Mouse (Mus musculus): Measurements from ENCODE around the gene Bsn. TPM values are rescaled to one million over a fixed set of nuclear protein-coding genes. Genes with fewer than 3 reads are reported as not detected.

The Bsn gene
- total RNA-seq, 2 experiments from 2014 or later: 261 to 275 TPM

DNA sequence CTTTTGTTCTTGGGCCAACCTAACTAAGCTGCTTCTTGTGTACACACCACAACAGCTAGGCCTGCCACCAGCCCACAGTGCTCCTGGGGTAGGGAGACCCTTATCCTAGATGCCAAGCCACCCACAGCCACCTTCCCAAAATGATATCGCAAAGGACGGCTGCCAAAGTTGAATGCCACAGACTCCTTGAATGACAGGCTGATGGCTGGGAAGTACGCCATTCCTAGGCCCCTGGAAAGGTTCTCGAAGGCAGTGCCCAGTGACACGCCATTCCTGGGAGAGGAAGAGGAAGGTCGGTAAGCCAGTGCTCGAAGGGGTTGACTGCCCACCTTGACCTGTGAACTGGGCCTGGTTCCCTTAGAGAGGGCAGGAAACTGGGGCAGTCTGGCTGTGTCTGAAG lies 120.7 kb downstream of the Bsn start:
- intact Hi-C loops (cut with DNase I): loop anchor here (5.0 kb wide), 1 partner anchor 107 kb away; no protein-coding TSS in a partner anchor
- DNase-seq (ENCODE audit: low spot score in 2 of 2): no peak

DNA sequence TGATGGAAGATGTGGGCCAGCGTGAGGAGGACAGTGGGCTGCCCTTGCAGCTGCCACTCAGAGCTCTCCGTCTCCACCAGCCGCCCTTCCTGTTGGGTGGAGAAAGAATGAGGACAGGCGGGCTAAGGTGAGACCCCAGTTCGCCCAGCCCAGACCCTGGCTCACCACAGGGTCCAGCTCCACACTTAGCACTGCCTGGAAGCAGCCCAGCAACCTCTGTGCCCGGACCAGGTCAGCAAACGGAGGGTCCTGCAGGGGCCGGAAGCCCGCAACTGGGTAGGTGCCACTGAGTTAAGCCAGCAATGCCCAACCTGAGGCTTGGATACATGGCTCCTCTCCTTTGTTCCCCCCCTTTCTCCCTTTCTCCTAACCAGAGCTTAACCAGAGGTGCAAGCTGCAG lies 121.2 kb downstream of the Bsn start:
- no peak for DNase-seq (ENCODE audit: low spot score in 2 of 2)
- intact Hi-C loops (cut with DNase I): loop anchor here (5.0 kb wide), 1 partner anchor 107 kb away; no protein-coding TSS in a partner anchor

DNA sequence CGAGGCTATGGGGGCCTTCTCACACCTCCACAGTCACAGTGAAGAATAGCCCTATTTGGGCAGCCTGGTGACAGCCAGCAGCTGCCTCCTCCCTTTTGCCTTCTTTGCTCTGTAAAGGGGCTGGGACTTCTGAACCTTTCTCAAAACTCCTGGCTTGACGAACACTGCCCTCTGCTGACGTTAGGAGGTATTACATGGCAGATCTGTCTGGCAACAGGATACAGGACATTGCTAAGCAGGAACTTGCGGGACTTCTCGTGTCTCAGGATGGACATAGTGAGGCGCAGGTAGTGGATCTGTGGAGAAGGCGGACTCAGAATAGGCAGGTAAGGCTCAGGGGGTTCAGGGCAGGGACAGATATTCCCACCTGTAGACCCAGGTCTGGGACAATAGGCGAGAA lies 122.3 kb downstream of the Bsn start:
- intact Hi-C loops (cut with DNase I): loop anchor here (1.0 to 5.0 kb wide), 2 partner anchors 106 to 164 kb away; no protein-coding TSS in a partner anchor
- DNase-seq (ENCODE audit: low spot score in 2 of 2): peak; percentile 79 to 87

DNA sequence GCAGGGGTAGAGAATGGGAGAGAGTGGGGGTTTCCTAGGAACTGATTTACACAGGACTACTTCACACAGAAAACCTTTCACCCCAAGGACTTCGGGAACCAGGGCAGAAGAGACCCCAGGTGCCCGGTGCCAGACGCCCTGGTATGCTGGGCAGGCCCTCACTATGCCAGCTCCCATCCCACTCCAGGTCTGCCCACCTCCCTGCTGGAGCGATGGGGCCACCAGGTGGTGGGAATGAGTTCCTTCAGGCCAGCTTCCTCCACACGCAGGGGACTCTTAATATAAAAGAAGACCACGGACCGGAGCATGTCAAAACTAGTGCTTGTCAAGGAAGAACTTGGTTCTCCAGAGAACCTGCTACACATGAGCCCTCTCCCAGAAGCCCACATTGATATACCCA lies 123.0 kb downstream of the Bsn start:
- DNase-seq (ENCODE audit: low spot score in 2 of 2): no peak
- intact Hi-C loops (cut with DNase I): loop anchor here (5.0 kb wide), 1 partner anchor 105 kb away; no protein-coding TSS in a partner anchor

DNA sequence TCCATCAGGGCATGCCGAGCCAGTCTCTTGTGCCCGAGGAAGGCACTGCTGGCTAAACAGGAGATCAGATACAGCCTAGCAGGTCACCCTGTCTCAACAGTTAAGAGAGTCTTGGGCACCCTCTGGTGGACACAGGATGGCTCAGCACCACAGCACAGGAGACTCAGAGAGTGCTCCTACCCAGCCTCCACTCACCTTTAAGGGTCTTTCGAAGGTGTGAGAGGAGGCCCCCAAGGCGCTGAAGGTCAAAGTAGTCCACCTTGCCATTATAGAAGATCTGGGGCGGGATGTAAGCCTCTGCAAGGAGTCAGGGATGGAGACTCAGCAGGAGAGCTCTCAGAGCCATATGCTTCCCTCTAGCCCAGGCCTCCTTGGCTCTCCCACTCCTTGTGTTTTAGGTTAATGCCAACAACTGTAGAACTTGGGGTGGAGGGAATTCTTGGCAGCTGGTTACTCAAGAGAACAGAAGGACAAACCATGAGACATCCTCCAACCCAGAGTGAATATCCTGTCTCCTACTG lies 124.6 kb downstream of the Bsn start:
- intact Hi-C loops (cut with DNase I): loop anchor here (5.0 kb wide), 1 partner anchor 103 kb away; no protein-coding TSS in a partner anchor
- DNase-seq (ENCODE audit: low spot score in 2 of 2): peak; percentile 77 to 81

DNA sequence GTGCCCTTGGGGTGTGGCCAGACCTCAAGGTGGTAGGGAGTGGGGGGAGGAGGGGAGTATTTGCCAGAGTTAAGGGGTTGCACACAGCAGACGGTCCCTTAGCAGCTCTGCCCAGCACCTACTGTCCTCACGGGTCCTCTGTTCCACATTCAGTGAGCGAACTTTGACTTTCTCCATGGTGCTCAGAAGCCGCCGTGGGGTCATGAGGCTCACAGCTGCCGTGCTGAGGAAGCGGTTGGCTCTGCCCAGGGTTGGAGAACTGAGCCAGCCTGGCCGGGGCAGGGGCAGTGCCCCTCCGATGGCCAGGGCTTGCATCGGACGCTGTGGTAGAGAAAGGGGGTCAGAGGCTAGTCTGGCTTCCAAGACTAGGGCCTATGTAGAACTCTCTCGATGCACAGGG lies 126.8 kb downstream of the Bsn start:
- no peak for DNase-seq (ENCODE audit: low spot score in 2 of 2)
- intact Hi-C loops (cut with DNase I): no loop called here

DNA sequence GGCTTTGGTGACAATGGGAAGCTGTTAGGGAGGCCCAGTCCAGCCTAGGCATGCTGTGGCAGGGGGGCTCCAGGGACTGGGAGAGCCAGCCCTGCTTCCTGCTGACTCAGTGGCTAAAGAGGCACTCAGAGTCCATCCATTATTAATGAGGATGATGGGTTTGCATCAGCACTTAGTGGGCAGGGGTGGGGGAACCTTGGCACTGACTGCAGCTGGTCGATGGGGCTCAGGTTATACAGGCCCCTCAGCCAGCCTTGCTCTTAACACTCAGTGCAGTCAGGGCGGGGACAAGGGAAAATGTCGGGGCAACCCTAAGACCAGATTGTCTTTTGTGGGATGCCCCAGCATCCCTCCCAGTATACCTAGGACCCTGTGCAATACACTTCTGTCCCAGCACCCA lies 128.0 kb downstream of the Bsn start:
- intact Hi-C loops (cut with DNase I): no loop called here

GRCm38 (mm10) chr9:108058291-108058690 lies 131.9 kb downstream of the Bsn start:
- no peak for DNase-seq (ENCODE audit: low spot score in 2 of 2)
- intact Hi-C loops (cut with DNase I): no loop called here

More for the DNA sequence above, 128.0 kb downstream of the Bsn start:
- no peak for DNase-seq (ENCODE audit: low spot score in 2 of 2)

- no peak for DNase-seq (ENCODE audit: low spot score in 2 of 2)
- intact Hi-C loops (cut with DNase I): no loop called here
Observed at GRCm38 (mm10) chr9:108057262-108057562, 133.0 kb downstream of the Bsn start.

DNA sequence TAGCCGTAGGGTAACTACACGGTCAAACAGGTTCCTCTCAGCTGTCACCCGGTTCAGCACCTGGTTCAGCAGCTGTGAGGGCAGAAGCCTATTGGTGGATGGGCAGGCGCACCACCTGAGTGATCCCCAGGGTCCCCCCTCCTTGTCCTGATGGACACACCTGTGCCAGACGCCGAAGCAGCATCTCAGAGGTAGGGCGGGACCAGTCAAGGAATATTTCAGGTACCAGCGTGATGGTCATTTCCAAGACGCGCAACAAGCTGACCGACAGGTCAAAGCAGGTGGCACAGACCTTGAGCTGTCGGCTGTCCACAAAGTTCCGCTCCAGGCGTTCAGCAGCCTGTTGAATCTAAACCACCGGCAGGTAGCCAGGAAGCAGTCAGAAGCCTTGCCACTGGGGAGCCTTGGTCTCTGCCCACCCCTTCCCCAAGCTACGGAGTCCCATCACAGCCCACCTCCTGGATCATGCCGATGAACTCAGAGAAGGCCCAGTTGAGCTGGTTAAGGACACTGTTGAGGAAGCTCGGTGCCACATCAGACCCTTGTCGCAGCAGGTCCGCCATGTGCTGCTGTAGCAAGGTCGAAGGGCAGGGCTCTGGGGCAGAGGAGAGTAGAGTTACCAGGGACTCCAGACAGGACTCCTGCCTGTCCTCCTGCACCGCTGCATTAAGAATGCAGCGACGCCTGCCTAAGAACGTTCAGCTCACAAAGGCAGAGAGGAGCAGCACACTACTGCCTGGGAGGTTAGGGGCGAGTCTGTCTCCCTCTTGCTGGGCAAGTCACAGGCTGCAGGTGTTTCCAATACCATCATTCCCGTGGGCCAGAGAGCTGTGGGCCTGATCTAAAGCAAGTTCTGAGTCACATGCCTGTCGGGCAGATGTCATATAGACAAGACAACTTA lies 133.6 kb downstream of the Bsn start:
- DNase-seq (ENCODE audit: low spot score in 2 of 2): no peak
- intact Hi-C loops (cut with DNase I): no loop called here

DNA sequence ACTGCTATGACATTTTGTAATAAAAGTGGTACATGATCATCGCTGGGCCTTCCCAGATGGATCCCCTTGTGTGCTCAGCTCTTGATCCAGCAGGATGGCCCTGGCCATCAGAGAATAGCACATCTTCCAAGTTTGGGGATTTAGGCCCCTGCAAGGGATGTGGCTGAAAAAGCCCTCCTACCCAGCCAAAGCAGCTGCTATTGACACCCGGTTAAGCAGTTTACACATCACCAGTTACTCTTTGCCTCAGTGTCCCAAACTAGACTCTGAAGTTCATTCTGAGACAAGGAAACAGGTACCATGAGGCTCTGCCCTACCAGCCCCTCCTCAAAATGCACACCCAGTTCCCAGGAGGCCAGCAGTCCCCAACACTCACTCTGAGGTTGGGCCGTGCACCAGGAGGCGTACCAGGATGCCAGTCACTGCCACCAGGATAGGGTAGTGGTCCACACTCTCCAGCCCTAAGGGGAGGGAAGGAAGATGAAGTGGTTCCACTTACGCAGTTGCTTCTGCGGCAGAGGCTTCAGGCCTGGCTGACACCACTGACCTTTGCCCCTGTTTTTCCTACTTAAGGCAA lies 134.4 kb downstream of the Bsn start:
- DNase-seq (ENCODE audit: low spot score in 2 of 2): no peak
- intact Hi-C loops (cut with DNase I): no loop called here

DNA sequence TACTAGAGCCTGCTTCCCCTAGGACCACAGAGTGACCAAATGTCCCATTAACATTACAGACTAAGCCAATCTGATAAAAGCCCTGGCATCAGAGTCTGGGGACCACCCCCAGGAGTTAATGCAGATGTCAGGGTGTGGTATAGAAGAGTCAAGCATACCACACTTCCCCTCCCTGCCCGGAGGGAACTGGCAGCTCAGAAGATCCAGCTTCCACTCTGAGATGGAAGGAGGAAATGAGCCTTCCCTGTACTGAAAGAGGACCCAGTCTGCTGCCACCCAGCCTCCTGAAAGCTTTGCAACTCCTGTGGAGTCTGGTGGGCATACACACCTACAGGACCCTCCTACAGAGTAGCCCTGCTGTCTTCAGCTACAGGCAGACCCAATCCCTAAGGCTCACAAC lies 135.1 kb downstream of the Bsn start:
- no peak for DNase-seq (ENCODE audit: low spot score in 2 of 2)
- intact Hi-C loops (cut with DNase I): no loop called here

DNA sequence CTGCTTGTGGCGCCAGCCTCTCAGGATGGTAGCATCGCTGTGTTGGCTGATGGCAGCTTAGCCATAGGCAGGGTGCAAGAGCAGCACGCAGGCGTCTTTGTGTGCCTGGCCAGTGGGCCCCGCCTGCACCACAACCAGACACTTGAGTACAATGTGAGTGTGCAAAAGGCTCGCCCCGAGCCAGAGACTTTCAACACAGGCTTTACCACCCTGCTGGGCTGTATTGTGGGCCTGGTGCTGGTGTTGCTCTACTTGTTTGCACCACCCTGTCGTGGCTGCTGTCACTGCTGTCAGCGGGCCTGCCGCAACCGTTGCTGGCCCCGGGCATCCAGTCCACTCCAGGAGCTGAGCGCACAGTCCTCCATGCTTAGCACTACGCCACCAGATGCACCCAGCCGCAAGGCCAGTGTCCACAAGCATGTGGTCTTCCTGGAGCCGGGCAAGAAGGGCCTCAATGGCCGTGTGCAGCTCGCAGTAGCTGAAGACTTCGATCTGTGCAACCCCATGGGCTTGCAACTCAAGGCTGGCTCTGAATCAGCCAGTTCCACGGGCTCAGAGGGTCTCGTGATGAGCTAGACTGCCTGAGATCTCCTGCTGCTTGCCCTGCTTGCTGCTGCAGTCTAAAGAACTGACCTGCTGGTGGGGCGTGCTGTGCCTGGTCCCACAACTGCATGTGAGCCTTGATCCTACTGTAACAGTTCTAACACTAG lies 135.7 kb downstream of the Bsn start:
- intact Hi-C loops (cut with DNase I): loop anchor here (5.0 kb wide), 2 partner anchors 92 to 152 kb away; no protein-coding TSS in a partner anchor
- no peak for DNase-seq (ENCODE audit: low spot score in 2 of 2)

DNA sequence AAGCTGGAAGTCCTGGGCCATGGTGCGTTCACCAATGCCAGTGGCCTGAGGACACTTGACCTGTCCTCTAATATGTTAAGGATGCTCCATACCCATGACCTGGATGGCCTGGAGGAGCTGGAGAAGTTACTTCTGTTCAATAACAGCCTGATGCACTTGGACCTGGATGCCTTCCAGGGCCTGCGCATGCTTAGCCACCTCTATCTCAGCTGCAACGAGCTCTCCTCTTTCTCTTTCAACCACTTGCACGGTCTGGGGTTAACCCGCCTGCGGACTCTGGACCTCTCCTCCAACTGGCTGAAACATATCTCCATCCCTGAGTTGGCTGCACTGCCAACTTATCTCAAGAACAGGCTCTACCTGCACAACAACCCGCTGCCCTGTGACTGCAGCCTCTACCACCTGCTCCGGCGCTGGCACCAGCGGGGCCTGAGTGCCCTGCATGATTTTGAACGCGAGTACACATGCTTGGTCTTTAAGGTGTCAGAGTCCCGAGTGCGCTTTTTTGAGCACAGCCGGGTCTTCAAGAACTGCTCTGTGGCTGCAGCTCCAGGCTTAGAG lies 136.4 kb downstream of the Bsn start:
- no peak for DNase-seq (ENCODE audit: low spot score in 2 of 2)
- intact Hi-C loops (cut with DNase I): loop anchor here (5.0 kb wide), 2 partner anchors 91 to 151 kb away; no protein-coding TSS in a partner anchor

GRCm38 (mm10) chr9:108052885-108053664 lies 137.1 kb downstream of the Bsn start, which contains the start of gene Amigo3:
TSS of gene Amigo3 (plus strand) at chr9:108053159.
- intact Hi-C loops (cut with DNase I): loop anchor here (5.0 kb wide), 2 partner anchors 91 to 151 kb away; no protein-coding TSS in a partner anchor

GRCm38 (mm10) chr9:108052411-108052810 lies 137.8 kb downstream of the Bsn start:
- DNase-seq (ENCODE audit: low spot score in 2 of 2): no peak
- intact Hi-C loops (cut with DNase I): loop anchor here (5.0 kb wide), 2 partner anchors 90 to 150 kb away; no protein-coding TSS in a partner anchor

More at GRCm38 (mm10) chr9:108052885-108053664, 137.1 kb downstream of the Bsn start, which contains the start of gene Amigo3:
- DNase-seq (ENCODE audit: low spot score in 2 of 2): peak; percentile 98 to 99

- intact Hi-C loops (cut with DNase I): loop anchor here (5.0 kb wide), 2 partner anchors 90 to 150 kb away; no protein-coding TSS in a partner anchor
- no peak for DNase-seq (ENCODE audit: low spot score in 2 of 2)
Observed at GRCm38 (mm10) chr9:108051931-108052220, 138.3 kb downstream of the Bsn start.

DNA sequence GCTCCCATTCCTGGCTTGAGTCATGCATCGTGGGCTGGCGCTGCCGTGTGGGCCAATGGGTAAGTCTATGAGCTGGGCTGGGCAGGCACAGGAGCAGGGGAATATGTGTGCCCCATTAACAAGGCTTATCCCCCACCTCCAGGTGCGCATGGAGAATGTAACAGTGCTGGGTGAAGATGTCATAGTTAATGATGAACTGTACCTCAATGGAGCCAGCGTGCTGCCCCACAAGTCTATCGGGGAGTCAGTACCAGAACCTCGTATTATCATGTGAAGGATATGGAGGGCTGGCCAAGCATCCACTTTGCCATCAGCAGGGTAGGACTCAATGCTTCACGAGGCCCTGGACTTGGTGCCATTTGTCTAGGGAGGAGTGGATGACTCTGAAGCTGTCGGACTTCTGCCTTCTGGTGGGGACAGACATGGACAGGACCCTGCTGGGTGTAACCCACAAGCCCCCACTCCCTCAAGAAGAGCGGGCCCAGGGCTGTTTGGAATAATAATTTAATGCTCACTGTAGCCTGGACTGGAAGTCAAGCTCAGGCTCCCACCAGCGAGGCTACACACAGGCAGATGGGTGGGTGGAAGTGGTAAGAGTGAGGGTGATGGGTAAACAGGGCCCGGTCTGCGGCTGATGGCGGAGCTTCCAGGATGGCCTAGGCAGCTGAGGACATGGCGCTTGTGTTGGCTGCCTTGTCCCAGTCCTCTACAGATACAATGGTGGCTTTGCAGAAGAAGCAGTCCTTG lies 138.8 kb downstream of the Bsn start:
- DNase-seq (ENCODE audit: low spot score in 2 of 2): no peak
- intact Hi-C loops (cut with DNase I): loop anchor here (5.0 kb wide), 2 partner anchors 89 to 149 kb away; no protein-coding TSS in a partner anchor
